Mouse (Mus musculus): ENCODE results near the gene Elfn1. TPM values are rescaled to one million over a fixed set of nuclear protein-coding genes. Genes with fewer than 3 reads are reported as not detected.

Elfn1 gene
- polyA plus RNA-seq, 1 experiment = 22.5 TPM

DNA sequence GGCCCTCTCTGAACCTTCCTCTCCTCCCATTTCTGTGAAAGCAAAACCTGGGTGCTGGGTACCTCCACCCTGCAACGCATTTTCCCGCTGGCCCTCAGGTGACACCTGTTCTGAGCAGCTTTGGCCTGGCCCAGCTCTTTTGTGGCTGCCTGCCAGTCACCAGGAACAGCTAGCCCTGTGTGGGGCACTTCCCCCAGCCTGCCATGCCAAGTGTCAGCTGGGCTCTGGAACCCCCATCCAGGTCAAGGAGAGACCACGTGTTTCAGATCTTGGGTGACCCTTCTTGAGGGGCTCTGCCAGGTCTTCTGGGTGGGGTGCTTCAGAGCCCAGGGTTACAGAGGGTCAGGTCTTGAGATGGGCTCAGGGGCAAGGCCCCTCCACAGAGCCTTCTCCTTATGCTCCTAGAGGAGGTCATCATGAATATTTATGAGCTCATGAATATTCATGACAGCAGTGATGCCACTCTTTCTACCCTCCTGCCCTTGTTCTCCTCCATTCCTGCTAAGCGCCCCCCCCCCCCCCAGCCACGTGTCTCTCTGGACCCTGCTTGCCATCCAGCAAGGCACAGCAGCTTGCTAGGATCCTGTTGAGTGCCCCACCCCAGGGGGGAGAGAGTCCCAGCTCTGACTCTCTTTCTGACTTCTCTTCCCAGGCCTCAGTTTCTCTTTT, 15.3 kb upstream of the Elfn1 start:
- WGBS = 30% methylated on average over 5 of the region's 5 CpGs
- no peaks in the 10 kb centered on the region for H3K4me1 ChIP-seq (ENCODE audit: control insufficient read depth, insufficient read depth, low read length)
- no peak for DNase-seq
- TF ChIP-seq POLR2A (IDR thresholded peaks at IDR 0.05; ENCODE audit: borderline replicate concordance, extremely low read depth, low read depth, low read length) (no peak), CTCF (IDR thresholded peaks at IDR 0.05; ENCODE audit: insufficient read depth, low read length) (no peak)
- H3K4me3 ChIP-seq (replicated peaks; ENCODE audit: extremely low read depth, low read depth, low read length) = no peak overlapping the region

DNA sequence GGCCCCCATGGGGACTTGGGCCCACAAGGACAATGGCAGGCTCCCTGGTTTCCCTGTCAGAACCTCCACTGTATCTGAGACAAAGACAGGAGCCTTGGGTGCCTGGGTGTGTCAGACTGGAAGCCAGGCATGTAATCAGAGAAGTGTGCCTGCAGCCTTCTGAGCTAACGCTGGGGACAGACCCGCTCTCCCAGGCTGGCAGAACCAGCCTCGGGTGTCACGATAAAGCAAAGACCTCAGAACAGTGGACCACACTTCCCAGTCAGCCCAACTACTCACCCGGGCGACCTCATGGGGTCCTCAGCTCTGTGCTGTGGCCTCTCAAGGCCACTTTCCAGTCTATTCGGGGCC, 14.8 kb upstream of the Elfn1 start:
- Histone ChIP-seq H3K4me3 (replicated peaks; ENCODE audit: extremely low read depth, low read depth, low read length) (no peak overlapping the region), H3K4me1 (ENCODE audit: control insufficient read depth, insufficient read depth, low read length) (no peaks in the 10 kb centered on the region)
- DNase-seq = no peak
- WGBS = 62% methylated on average over 7 of the region's 7 CpGs
- no peak for TF ChIP-seq POLR2A (IDR thresholded peaks at IDR 0.05; ENCODE audit: borderline replicate concordance, extremely low read depth, low read depth, low read length)
- TF ChIP-seq CTCF (IDR thresholded peaks at IDR 0.05; ENCODE audit: insufficient read depth, low read length) = no peak

- H3K4me1 ChIP-seq (ENCODE audit: control insufficient read depth, insufficient read depth, low read length) = peaks cover under 1% of the 10 kb centered on the region; the same call in 1 of the 2 replicates
- DNase-seq = no peak
- TF ChIP-seq POLR2A (IDR thresholded peaks at IDR 0.05; ENCODE audit: borderline replicate concordance, extremely low read depth, low read depth, low read length) (no peak), CTCF (IDR thresholded peaks at IDR 0.05; ENCODE audit: insufficient read depth, low read length) (no peak)
- no peak overlapping the region for H3K4me3 ChIP-seq (replicated peaks; ENCODE audit: extremely low read depth, low read depth, low read length)
- 40% methylated on average over 12 of the region's 12 CpGs for WGBS
These were observed 13.7 kb upstream of the Elfn1 start for GRCm38 (mm10) chr5:139894025-139894508.

DNA sequence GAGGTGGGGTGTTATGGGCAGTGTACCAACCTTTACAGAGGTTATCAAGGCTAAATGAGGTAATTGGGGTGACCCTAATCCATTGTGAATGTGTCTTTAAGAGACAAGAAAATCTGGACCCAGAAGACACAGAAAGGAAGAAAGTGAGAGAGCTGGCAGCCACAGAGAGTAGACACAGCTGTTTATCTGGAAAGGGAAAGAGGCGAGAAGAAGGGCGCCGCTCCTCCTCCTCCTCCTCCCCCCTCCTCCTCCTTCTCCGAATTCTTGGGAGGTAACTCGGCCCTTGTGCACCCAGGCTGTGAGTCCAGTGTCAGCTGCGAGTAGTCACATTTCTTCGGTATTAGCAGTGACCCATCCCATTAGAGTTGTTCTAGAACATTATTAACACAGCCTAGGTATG, 8.7 kb upstream of the Elfn1 start:
- TF ChIP-seq CTCF (IDR thresholded peaks at IDR 0.05; ENCODE audit: insufficient read depth, low read length) = no peak
- TF ChIP-seq POLR2A (IDR thresholded peaks at IDR 0.05; ENCODE audit: borderline replicate concordance, extremely low read depth, low read depth, low read length) = no peak
- H3K4me3 ChIP-seq (replicated peaks; ENCODE audit: extremely low read depth, low read depth, low read length) = no peak overlapping the region
- H3K4me1 ChIP-seq (ENCODE audit: control insufficient read depth, insufficient read depth, low read length) = peaks cover 4% of the 10 kb centered on the region; the same call in 1 of the 2 replicates
- no peak for DNase-seq
- 25% methylated on average over 7 of the region's 7 CpGs for WGBS

DNA sequence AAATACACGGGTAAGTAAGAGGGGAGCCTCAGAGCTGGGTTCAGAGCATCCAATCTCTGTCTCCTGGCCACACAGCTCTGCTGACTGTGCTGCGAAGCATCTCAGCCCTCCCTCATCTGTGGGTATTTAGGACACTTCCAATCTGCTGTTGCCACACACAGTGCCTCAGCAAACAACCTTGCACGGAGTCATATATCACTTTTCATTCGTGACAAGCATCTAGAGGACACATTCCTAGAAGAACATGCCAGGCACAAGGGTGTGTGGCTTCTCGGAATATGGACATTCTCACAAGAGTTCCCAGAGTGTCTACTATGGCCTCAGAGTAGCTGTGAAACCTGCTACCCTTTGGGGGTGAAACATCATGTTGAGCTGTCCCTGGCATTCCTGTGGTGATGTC, 2.6 kb upstream of the Elfn1 start:
- DNase-seq = no peak
- Histone ChIP-seq H3K4me3 (replicated peaks; ENCODE audit: extremely low read depth, low read depth, low read length) (no peak overlapping the region), H3K4me1 (ENCODE audit: control insufficient read depth, insufficient read depth, low read length) (peaks cover 2% of the 10 kb centered on the region; the same call in 1 of the 2 replicates)
- whole genome bisulfite sequencing = 49% methylated on average over 5 of the region's 5 CpGs
- TF ChIP-seq POLR2A (IDR thresholded peaks at IDR 0.05; ENCODE audit: borderline replicate concordance, extremely low read depth, low read depth, low read length) = no peak
- no peak for TF ChIP-seq CTCF (IDR thresholded peaks at IDR 0.05; ENCODE audit: insufficient read depth, low read length)

- WGBS = 40% methylated on average over 9 of the region's 9 CpGs
These were observed 1.2 kb upstream of the Elfn1 start for GRCm38 (mm10) chr5:139906507-139906906.

GRCm38 (mm10) chr5:139907241-139907640, 502 bp upstream of the Elfn1 start:
- TF ChIP-seq CTCF (IDR thresholded peaks at IDR 0.05; ENCODE audit: insufficient read depth, low read length) (0 out of 2 replicates have a peak, but pooled peaks have one; percentile 12), POLR2A (IDR thresholded peaks at IDR 0.05; ENCODE audit: borderline replicate concordance, extremely low read depth, low read depth, low read length) (0 out of 2 replicates have a peak, but pooled peaks have one; percentile 16)
- Histone ChIP-seq H3K4me3 (replicated peaks; ENCODE audit: extremely low read depth, low read depth, low read length) (no peak overlapping the region), H3K4me1 (ENCODE audit: control insufficient read depth, insufficient read depth, low read length) (peaks cover 7% of the 10 kb centered on the region)
- DNase-seq = peak; percentile 44
- WGBS = 4% methylated on average over 19 of the region's 19 CpGs

More at GRCm38 (mm10) chr5:139906507-139906906, 1.2 kb upstream of the Elfn1 start:
- TF ChIP-seq POLR2A (IDR thresholded peaks at IDR 0.05; ENCODE audit: borderline replicate concordance, extremely low read depth, low read depth, low read length) (no peak), CTCF (IDR thresholded peaks at IDR 0.05; ENCODE audit: insufficient read depth, low read length) (no peak)
- Histone ChIP-seq H3K4me3 (replicated peaks; ENCODE audit: extremely low read depth, low read depth, low read length) (no peak overlapping the region), H3K4me1 (ENCODE audit: control insufficient read depth, insufficient read depth, low read length) (peaks cover 4% of the 10 kb centered on the region)
- DNase-seq = no peak

GRCm38 (mm10) chr5:139908243-139908810, 584 bp downstream of the Elfn1 start:
- H3K4me3 ChIP-seq (replicated peaks; ENCODE audit: extremely low read depth, low read depth, low read length) = peak overlapping the region; percentile 73
- 1% methylated on average over 78 of the region's 78 CpGs for WGBS
- peaks cover 7% of the 10 kb centered on the region for H3K4me1 ChIP-seq (ENCODE audit: control insufficient read depth, insufficient read depth, low read length)
- peak; percentile 54 for DNase-seq
- no peak for TF ChIP-seq POLR2A (IDR thresholded peaks at IDR 0.05; ENCODE audit: borderline replicate concordance, extremely low read depth, low read depth, low read length)
- no peak for TF ChIP-seq CTCF (IDR thresholded peaks at IDR 0.05; ENCODE audit: insufficient read depth, low read length)

DNA sequence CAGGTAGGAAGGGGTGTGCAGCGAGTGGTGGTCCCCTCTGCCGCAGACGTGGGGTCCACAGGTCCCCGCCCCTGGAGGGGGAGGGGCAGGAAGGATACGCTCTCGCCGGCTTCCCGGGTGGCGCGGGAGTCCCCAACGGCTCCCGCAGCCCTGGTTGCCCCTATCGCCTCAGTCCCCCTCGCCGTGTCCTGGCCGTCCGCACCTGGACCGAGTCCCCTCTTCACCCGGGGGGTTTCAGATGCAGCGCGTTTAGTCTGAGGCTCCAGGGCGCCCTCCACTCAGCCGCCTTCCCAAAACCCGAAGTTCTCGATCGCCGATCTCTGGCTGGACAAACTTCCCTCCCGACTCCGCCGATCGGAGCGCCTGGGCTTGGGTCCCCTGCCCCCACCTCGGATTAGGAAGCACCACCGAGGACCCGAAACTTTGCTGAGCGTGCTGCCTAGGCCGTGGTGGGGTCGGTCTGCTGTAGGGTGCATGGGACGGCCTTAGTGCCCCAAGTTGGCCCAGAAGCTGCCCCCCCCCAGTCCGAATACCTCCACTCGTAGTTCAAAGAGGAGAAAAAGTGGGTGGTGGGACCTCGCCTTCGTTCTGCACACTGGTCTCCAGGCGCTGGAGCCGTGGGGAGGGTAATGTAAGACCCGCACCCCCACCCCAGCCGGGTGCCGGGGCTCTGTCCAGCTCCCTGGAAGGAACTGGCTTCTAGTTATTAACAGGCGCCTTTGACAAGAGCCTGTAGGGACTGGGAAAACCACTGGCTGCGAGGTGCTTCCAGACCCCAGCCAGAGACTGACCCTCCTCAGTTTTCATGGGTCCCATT, 1.3 kb downstream of the Elfn1 start:
- 1% methylated on average over 50 of the region's 50 CpGs for WGBS
- peak; percentile 51 for DNase-seq
- Histone ChIP-seq H3K4me3 (replicated peaks; ENCODE audit: extremely low read depth, low read depth, low read length) (peak overlapping the region; percentile 73), H3K4me1 (ENCODE audit: control insufficient read depth, insufficient read depth, low read length) (peaks cover 7% of the 10 kb centered on the region)
- TF ChIP-seq POLR2A (IDR thresholded peaks at IDR 0.05; ENCODE audit: borderline replicate concordance, extremely low read depth, low read depth, low read length) = no peak
- TF ChIP-seq CTCF (IDR thresholded peaks at IDR 0.05; ENCODE audit: insufficient read depth, low read length) = no peak

All from lung, adult 2 months (tissue).